Mouse (Mus musculus) frontal cortex, adult 2 months (tissue): ENCODE measurements around the gene Ankdd1a. TPM values are rescaled to one million over a fixed set of nuclear protein-coding genes. Genes with fewer than 3 reads are reported as not detected.
A peak's percentile ranks its signal among the peaks of the same experiment; 100 is the strongest.

Experiments
- DNase-seq, 2 experiments: peaks; one replicate each; pipeline ENCODE4 v3.0.0; 2022; ENCODE audit warnings: low spot score in 1 of 2; ENCODE audit errors: extremely low spot score in 1 of 2
- polyA plus RNA-seq: library from polyadenylated mRNA; depleted of rRNA; stranded (reverse); fragments of >200 nt; gene quantifications from 2 replicates; pipeline ENCODE4 v1.2.3, GENCODE M21; 2012

Ankdd1a gene
- polyA plus RNA-seq, 1 experiment = 2.4 TPM

GRCm38 (mm10) chr9:65545635-65546412, 25.8 kb upstream of the Ankdd1a start:
- DNase-seq = no peak

DNA sequence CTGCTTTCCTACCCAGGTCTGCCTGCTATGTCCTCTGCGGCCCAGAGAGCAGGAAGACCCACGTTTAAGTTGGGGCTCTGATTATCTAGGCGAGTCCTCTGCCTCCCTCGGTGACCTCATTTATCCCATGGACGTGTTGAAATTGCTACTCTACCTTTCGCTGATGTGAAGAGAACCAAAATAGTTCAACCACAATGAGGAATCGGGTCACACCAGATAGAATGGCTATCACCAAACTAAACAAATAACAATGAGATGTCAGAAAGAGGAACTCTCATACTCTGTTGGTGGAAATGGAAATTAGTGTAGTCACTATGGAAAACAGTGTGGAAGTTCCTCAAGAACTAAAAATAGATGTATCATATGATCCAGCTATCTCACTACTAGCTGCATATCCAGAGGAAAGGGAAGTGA, 22.1 kb upstream of the Ankdd1a start:
- DNase-seq = no peak

DNA sequence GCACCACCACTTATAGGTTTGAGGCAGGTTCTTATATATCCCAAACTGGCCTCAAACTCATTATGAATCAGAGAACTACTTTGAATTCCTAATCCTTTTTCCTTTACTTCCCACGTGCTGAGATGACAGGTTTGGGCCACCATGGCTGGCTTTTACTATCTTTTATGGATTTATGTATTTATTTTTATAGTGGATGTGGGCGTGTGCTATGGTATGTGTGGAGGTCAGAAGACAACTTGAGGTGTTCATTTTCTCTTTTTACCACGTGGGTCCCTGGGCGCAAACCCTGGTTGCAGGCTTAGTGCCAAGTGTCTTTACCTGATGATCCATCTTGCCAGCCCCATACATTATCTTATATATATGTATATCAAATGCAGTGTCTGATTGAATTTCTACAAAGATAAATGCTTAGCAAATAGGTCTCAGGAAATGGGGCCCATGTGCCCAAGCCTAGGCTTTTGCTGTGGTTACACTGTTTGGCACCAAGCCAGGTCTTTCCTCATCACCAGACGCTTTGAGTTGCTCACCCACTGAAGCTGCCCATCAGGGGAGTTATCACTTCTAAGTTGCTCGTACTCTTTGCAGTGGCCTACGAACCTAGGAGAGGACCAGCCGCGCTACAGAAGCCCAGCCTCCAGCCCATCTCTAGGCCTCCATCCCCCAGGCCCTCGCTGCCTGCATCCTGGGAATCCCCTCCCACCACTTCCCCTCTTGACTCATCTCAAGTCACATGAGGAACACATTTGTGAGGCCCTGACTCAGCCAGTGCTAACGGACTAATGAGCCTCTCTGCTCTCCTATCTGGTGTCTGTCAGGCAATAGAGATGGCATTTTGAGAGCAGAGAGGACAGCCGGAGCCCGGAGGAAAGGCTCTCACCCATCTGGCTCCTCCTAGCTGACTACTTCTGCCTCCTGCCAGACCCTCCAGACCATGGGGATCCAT, 21.4 kb upstream of the Ankdd1a start:
- DNase-seq = peak in 1 of 2 experiments; percentile 49

DNA sequence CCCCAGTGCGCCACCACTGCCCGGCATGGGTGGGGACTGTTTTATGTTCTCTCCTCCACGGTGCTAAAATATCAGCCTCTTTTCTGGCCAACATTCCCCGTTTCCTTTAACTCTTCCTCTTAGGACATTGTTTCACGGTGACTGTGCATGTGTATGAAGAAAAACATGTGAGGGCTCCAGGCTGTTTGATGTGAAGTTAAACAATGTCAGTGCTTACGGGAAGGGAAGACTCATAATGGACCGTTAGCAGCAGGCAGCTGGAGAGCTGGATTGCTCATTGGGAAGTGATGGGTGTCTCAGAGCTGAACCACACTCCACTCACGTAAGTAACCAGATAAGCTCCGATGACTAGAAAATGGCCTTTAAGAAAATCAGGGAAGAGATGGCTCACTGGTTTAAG, 19.7 kb upstream of the Ankdd1a start:
- DNase-seq = no peak

DNA sequence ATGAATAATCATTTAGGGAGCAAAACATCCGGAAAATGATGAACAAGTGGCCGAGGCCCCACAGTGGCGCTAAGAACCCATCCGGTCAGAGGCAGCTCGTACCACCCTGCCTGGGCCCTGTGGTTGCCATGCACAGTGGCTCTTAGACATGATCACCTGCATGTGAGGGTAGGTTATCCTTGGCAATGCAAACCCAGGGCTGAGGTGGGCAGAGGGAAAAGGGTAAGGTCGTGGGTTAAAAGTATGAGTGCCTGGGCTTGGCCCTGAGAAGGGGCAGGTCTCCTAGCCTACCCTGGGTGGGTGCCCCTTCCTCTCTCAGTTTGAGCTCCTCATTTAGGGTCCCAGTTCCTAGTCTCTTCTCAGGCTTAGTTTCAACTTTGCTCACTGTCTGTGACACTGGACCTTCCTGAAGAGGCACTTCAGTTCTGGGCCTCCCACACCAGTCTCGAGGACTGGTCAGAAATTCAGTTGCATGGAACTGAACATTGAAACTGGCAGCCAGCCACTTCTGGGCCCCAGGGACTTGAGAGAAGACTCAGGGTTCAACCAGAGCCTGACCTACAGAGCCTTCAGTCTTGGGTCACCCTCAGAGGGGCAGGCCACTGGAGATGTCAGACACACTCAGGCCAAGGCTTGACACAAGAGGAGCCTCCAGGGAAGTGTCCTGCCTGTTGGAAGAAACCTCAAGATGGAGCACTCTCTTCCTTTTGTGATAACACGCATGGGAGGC, 18.1 kb upstream of the Ankdd1a start:
- DNase-seq = no peak

GRCm38 (mm10) chr9:65536491-65536890, 16.5 kb upstream of the Ankdd1a start:
- no peak for DNase-seq

DNA sequence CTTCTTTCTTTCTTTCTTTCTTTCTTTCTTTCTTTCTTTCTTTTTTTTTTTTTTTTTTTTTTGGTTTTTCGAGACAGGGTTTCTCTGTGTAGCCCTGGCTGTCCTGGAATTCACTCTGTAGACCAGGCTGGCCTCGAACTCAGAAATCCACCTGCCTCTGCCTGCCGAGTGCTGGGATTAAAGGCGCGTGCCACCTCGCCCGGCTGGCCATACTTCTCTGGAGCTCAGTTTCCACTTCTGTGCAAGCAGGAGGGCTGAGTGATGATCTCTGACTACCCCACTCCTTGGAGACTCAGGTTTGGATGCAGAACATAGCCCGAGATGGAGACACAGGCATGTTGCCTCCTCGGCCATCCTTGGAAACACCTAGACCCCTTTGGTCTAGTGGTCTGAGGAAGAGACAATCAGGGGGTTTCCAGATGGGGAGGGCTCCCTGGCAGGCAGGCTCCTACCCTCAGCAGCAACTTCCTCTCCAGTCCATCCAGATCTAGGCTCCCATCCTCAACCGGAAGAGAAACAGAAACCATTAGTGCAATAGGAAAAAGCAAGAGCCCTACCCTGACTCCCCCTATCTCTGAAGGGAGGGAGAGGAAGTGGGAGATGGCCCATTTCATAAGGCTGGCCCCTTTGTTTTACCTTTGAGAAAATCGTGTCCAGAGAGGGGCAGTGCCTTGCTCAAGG, 15.9 kb upstream of the Ankdd1a start:
- no peak for DNase-seq

- no peak for DNase-seq
Observed at GRCm38 (mm10) chr9:65535191-65535722, 15.3 kb upstream of the Ankdd1a start.

DNA sequence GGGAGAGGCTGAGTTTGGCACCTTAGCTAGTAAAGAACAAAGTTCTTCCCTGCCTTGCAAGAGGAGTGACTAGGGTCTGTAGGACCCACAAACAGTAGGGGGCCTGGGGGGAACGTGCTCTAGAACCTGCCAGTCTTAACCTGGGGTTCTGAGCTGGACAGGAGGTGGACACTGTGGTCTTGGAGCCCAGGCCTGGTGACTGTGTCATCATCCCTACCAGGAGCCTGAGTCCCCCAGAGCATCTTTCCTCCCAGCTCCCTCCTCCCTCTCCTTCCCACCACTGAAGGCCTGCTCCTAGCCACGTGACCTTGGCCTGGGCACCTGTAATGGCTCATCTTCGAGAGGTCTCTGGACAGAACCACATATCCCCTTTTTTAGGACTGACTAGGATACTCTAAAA, 14.1 kb upstream of the Ankdd1a start:
- no peak for DNase-seq

- no peak for DNase-seq
Observed at GRCm38 (mm10) chr9:65532986-65533385, 13.0 kb upstream of the Ankdd1a start.

DNA sequence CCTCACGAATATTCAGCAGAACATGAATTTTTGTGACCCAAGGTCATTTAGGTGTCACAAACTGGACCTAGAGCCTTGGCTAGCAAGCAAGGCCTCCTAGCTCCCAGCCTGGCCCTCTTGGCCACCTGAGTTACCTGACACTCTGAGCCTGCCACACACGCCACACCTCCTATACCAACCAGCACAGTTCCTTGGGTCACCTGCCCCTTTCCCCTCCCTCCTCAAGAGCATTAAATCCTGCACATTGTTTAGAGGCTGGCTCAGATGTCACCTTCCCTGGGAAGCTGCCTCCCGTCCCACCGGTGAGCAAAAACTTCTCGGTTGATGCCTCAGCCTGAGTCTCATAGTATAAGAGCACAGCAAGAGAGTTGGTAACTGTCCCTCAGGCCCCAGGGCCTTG, 11.3 kb upstream of the Ankdd1a start:
- DNase-seq = no peak

DNA sequence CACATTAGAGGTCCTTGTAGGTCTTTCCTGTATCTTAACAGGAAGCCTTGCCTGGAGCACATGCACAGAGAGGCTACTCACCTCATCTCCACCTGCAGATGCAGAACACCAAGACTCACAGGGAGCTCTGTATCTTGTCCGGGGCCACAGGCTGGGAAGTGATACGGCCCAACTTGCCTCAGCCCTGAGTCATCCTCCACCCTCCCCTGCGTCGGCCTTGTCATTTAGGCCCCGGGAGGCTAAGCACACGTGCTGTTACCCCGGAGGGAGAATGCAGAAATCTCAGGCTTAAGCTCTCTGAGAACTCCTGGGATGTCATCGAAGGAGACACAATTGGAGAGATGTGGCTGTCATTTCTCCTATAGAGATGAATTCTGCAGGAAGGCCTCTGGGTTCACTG, 9.7 kb upstream of the Ankdd1a start:
- DNase-seq = no peak

DNA sequence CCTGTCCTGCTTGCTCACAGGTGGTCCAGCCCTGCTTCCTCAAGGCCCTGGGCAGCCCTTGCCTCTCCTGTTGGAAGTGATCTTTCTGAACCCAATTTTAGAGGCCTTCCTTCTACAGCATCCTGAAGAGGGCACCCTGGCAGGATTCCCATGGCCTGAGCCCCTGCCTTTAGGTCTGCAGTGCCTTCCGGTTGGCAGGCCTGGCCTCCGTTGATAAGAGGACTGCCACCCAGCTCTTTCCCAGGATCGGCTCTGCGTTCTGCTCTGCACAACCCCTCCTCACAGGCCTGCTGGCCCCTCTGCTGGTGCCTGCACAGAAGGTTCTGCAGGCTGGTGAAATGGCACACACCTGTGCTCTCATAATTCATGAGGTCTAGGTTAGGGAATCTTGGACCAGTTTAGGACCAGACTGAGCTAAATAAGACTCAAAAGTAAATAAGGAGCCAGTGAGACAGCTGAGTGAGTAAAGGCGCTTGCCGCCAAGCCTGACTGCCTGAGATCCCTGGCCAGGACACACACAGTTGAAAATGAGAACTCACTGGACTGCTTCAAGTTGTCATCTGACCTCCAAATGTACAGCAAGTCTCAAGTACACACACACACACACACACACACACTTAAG, 8.5 kb upstream of the Ankdd1a start:
- DNase-seq = no peak

DNA sequence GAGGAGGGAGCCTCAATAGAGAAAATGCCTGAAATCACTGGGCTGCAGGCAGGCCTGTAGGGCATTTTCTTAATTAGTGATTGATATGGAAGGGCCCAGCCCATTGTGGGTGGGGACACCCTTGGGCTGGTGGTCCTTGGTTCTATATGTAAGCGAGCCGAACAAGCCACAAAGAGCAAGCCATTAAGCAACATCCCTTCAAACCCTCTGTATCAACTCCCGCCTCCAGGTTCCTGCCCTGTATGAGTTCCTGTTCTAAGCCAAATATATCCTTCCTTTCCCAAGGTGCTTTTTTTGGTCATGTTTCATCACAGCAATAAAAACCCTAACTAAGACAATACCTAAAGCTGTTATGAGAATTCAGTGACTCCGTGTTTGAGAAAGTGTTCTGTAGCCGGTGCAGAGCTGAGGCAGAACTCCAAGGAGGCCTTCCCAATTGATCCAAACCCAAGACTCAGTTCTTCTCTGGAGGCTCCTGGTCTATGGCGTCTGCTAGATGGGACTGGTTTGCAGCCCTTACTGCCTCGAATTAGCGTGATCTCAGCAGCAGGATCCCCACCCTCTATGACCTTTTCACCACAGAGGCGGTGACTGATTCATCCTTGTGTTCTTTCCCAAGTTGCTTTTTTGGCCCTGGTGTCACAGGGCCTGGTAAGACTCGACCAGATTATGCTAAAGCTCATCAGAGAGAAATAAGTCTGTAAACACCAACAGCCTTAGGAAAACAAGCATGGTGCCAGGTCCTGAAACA, 5.6 kb upstream of the Ankdd1a start:
- no peak for DNase-seq

DNA sequence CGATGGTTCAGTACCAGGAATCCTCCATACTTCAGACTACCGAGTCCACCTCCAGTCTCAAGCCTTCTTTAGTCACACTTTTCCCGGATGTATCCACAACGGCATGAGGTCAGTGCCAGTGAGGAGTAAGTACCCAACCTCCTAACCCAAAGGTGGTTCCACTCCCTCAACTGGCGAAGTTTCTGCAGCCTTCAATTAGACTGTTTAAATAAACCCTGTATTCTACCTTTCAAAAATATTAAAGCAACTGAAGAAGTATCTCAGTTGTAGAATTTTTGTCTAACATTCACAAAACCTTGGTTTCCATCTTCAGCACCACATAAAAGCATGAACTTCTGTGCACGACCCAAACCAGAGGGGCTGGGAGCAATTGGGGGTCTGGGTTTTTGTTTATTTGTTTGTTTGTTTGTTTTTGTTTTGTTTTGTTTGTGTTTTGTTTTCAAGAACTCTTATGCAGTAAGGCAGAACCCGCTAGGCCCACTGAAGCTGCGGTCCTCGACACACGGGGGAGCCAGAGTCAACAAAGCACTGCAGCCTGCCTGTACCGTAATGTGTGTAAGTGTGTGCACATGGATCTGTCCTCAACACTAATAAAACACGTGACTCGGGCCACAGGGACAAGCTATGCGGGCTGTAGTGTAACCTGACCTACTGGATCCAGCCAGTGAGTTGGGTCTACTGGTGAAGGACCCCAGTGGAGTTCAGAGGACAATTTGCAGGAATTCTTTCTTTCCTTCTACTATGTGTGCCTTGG, 3.8 kb upstream of the Ankdd1a start:
- peak; percentile 64 to 86 for DNase-seq

- DNase-seq = peak in 1 of 2 experiments; percentile 43
Observed at GRCm38 (mm10) chr9:65520505-65520876, 498 bp upstream of the Ankdd1a start.

DNA sequence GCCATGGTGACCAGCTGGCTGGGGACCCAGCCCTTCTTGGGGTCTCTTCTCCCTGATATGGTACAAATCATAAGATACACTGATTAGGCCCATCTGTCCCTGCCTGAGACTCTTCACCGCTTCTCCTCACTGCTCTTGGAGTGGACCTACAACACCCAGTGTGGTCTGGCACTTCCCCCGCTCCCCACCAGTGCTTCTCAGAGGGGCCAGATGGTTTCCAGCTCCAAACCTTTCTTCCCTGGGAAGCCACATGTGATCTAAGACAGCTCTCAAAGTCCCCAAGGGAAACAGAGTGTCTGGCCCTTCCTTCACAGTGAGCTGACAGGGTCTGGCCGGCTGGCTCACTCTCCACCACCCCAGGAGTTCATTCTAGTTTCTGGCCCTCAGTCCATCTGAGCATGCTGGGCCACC, 5.1 kb downstream of the Ankdd1a start:
- DNase-seq = peak in 1 of 2 experiments; percentile 24

GRCm38 (mm10) chr9:65514431-65514830, 5.6 kb downstream of the Ankdd1a start:
- DNase-seq = no peak
